Mouse (Mus musculus) induced T-regulatory cell, adult 2 months (primary cell): Measurements from ENCODE around the gene Gm8653.
"Not testable (repeated sequence)": the region's sequence is repeated elsewhere in the genome, so short reads cannot be mapped to it uniquely, and the experiment has no call there.

ENCODE experiments used
- DNase-seq: peaks from one replicate; pipeline ENCODE4 v3.0.0-alpha.2; 2012; ENCODE audit warnings: low read depth

The Gm8653 gene

DNA sequence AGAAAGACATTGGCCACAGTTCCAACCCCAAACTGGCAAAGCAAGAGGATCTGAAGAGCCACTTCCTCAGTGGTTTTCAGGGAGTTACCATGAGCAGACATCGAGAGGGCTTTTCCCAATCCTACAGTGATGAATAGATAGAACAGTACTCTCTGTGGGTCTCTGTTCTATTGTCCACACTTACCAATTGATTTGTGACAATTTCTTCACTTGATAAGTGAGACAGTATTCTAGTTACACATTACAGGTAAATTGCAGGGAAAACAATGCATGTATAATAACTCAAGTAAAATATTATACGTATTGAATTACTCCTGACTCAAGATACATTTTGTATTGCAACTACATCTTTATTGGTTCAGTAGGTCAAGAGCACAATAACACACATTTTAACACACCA lies at the start of gene Gm8653:
Gene Gm8653, minus strand, starts transcription at position 101 of the 400 bp plus-strand sequence.
- DNase-seq: not testable (repeated sequence)

DNA sequence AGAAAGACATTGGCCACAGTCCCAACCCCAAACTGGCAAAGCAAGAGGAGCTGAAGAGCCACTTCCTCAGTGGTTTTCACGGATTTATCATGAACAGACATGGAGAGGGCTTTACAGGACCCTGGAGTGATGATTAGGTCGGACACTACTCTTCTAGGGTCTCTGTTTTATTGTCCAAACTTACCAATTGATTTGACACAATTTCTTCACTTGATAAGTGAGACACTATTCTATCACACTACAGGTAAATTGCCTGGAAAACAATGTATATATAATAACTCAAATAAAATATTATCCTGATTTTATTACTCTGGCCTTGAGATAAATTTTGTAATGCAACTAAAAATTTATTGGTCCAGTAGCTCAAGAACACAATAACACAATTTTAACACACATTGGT lies 28.3 kb upstream of the Gm8653 start, which contains the start of gene Gm8453:
Gene Gm8453, minus strand, starts transcription at position 101 of the 400 bp plus-strand sequence.
- DNase-seq: not testable (repeated sequence)

DNA sequence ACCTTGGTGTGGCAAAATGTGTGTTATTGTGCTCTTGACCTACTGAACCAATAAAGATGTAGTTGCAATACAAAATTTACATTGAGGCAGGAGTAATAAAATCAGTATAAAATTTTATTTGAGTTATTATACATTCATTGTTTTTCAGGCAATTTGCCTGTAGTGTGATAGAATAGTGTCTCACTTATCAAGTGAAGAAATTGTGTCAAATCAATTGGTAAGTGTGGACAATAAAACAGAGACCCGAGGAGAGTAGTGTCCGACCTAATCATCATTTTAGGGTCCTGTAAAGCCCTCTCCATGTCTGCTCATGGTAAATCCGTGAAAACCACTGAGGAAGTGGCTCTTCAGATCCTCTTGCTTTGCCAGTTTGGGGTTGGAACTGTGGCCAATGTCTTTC lies 12.0 kb downstream of the Gm8653 start, which contains the start of gene Vmn1r143:
Gene Vmn1r143, plus strand, starts transcription at position 301 of the 400 bp plus-strand sequence.
- not testable (repeated sequence) for DNase-seq

DNA sequence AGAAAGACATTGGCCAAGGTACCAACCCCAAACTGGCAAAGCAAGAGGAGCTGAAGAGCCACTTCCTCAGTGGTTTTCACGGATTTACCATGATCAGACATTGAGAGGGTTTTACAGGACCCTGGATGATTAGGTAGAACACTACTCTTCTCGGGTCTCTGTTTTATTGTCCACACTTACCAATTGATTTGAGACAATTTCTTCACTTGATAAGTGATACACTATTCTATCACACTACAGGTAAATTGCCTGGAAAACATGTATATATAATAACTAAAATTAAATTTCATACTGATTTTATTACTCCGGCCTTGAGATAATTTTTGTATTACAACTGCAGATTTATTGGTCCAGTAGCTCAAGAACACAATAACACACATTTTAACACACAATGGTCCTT lies 37.1 kb downstream of the Gm8653 start, which contains the start of gene Vmn1r142:
Gene Vmn1r142, minus strand, starts transcription at position 101 of the 400 bp plus-strand sequence.
- DNase-seq: not testable (repeated sequence)
